Mouse (Mus musculus): Measurements from ENCODE around the gene Mrrf.
"Not testable (repeated sequence)": the region's sequence is repeated elsewhere in the genome, so short reads cannot be mapped to it uniquely, and the experiment has no call there.

Mrrf gene

GRCm38 (mm10) chr2:36135887-36136286 lies 302 bp upstream of the Mrrf start:
- DNase-seq: no peak

DNA sequence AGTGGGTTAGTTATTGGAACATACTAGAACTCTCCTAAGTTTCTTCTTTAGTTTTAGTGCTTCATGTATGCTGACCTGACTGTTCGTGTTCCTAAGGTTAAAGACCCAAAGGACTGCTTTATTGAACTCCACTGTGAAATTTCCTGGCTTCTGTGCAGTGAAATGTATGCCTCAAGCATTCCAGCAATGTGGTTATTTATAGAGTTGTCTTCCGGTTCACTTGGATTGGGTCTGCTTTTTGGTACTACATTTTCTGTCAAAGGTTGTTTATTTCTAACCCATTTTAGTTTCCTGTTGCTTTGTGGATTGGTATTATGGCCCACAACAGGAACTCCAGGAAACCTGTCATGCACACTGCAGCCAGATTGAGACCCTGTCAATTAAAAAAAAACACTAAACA lies 2.9 kb downstream of the Mrrf start:
- DNase-seq: no peak

DNA sequence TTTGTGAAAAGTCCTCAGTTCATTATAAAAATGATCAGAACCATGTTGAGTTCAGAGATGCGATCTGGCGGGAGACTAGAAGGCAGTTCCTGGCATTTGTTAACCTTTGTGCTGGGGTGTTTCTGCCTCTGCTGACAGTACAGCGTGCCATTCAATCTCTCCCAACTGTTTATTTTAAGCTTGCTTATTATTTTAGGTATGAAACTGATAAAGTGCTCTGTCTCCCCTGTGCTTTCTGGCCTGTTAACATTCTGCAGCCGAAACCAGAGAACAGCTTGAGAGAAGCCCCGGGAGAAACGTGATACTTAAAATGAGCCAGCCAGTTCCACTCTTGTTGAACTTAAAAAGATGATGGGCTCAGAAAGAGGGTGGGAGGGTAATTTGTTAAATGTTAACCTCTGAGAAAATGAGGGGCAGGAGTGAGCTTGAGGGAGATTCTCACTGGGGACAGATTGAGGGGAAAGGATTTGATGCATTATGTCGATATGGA lies 12.7 kb downstream of the Mrrf start:
- no peak for DNase-seq

DNA sequence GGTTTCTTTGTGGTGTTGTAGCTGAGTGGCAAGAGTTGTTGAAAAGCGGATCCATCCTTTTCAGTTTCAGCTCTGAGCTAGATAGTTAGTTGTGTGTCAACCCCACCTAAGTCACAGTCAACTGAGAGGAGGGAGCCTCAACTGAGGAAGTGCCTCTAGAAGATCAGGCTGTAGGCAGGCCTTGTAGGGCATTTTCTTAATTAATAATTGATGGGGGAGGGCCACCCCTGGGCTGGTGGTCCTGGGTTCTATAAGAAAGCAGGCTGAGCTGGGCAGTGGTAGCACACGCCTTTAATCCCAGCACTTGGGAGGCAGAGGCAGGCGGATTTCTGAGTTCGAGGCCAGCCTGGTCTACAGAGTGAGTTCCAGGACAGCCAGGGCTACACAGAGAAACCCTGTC lies 16.2 kb downstream of the Mrrf start:
- DNase-seq: not testable (repeated sequence)

- peak; percentile 43 for DNase-seq
Measured at GRCm38 (mm10) chr2:36157461-36157860, 21.3 kb downstream of the Mrrf start.

DNA sequence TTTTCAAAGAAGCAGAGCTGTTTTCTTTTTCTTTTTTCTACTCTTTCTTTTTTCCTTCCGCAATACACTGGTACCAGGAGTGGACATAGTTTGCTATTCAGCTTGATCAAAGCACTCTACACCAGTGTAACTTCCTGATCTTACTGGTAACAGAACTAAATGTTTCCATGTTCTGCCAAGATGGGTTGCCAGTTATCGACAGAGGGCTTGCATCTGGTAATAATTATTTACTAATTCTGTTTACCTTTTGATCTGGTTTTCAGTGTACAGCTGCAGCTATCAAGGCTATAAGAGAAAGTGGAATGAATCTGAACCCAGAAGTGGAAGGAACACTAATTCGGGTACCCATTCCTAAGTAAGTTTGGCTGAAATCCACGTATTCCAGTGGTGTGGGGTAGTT lies 23.1 kb downstream of the Mrrf start:
- DNase-seq: no peak

DNA sequence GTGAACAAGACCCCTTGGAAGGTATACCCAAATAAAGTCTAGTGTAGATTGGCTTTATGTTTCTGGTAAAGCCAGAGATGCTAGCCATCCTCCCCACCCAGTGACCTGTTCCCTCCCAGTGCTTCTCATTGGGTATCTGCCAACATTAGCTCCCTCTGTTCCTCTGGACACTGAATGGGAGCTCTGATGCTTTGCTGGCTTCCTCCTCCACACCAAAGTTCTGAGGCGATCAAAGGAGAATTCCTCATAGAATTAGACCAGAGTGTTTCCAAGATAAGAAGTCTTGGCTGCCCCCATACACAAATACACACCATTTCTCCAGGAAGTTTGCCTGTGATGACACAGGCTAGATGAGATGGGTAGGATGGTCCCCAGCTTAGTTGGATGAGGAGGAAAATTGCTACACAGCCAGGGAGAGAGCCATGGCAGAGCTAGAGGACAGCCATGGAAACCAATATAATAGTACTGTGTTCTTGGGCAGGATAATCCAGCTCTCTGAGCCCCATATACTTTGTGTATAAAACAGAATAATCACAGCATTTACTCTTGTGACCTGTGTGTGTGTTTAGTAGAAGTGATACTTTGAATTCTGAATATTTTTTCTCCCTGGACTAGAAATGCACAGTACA lies 31.9 kb downstream of the Mrrf start:
- DNase-seq: no peak

GRCm38 (mm10) chr2:36169176-36169575 lies 33.0 kb downstream of the Mrrf start:
- DNase-seq: no peak

DNA sequence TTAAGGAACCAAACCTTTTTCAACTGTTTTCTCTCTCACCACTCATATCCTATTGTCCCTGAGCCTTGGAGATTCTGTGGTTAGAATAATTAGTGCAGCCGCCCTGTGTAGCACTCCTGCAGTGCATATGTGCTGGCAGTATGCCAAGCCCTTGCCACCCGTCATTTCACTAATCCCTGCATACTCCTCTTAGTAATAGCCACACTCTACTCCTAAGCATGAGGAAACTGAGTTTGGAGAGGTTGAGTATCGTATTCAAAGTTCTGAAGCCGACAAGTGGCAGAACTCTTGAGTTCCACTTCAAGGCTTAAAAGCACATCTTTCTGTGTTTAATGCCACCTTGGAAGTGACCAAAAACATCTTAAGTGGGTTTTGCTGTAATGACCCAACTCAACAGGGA lies 35.9 kb downstream of the Mrrf start:
- no peak for DNase-seq

GRCm38 (mm10) chr2:36172574-36172973 lies 36.4 kb downstream of the Mrrf start:
- DNase-seq: no peak

GRCm38 (mm10) chr2:36179487-36179886 lies 43.3 kb downstream of the Mrrf start:
- DNase-seq: no peak

DNA sequence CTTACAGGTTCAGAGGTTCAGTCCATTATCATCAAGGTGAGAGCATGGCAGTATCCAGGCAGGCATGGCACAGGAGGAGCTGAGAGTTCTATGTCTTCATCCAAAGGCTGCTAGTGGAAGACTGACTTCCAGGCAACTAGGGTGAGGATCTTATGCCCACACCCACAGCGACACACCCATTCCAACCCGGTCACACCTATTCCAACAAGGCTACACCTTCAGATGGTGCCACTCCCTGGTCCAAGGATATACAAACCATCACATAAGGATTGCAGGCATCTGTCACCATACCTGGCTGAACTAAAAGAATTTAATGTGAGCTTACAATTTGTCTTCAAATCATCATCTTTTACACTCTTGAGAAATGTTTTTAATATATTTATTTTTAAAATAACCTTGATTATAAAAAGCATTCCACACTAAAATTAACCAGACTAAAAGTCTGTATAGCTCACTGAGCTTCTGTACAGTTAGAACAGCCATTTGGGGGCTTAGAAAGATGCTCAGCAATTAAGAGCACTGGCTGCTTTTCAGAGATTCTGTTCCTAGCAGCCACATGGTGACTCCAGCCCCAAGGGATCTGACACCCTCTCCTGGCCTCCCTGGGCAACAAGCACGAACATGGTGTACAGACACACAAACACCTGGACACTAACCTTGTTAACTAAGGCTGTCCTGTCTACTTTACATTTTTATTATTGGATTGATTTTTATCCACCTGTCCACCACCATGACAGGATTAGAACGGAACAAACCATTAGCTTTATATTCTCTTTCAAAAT lies 45.6 kb downstream of the Mrrf start:
- DNase-seq: not testable (repeated sequence)

GRCm38 (mm10) chr2:36183278-36183677 lies 47.1 kb downstream of the Mrrf start:
- DNase-seq: no peak

GRCm38 (mm10) chr2:36184192-36184591 lies 48.0 kb downstream of the Mrrf start:
- no peak for DNase-seq

DNA sequence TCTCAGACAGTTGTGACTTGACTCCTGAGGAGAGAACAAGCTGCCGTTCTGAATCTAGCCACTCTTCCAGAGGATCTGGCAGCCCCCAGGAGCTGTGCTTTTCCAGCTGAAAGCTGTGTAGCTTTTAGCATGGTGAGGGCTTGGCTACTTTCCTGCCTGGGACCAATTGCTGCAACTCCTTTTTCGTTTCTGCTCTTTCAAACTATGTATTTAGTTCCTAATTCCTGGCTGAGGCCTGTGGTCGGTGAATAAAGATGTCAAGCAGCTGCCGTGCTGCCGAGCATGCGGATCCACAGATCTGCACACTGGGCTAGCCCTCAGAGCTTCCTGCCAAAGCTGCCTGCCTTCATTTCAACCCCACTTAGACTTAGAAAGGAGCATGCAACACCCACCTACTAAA lies 48.7 kb downstream of the Mrrf start:
- no peak for DNase-seq

GRCm38 (mm10) chr2:36189200-36189599 lies 53.0 kb downstream of the Mrrf start:
- DNase-seq: not testable (repeated sequence)

DNA sequence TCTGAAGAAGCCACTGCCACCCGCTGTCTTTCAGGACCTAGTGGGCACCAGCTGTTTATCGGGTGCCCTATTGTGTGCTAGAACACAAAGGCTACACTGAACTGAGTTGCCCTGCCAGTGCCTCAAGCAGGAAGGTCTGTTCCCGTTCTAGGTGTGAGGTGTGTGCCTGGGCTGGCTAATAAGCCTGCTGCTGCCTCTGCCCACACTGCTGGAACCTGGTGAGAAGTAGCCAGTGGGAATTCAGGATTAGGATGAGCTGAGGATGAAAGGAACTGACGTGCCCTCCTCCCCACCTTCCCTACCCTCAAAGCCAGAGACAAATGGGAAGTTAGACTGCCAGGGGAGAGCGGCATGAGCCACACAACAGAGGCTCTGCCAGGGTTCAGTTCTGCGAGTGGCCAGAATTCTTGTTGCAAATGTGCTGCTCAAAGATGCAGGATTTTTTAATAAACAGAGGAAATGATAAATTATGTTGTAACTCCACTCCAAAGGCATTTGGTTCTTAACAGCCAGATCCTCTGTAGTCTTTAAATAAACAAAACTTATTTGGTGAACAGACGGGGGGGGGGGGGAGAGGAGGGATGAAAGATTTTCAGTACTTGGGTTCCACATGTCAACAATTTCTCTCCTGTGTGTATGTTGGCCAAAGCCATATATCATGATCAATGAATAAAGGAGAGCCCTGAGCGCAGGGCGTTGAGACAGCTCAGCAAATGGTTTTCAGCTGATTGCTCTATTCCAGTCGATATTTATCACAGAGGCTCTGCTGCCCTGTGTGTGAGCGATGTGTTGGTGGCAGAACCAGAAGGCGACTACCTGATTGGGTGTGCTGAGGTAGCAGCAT lies 55.1 kb downstream of the Mrrf start:
- DNase-seq: no peak

DNA sequence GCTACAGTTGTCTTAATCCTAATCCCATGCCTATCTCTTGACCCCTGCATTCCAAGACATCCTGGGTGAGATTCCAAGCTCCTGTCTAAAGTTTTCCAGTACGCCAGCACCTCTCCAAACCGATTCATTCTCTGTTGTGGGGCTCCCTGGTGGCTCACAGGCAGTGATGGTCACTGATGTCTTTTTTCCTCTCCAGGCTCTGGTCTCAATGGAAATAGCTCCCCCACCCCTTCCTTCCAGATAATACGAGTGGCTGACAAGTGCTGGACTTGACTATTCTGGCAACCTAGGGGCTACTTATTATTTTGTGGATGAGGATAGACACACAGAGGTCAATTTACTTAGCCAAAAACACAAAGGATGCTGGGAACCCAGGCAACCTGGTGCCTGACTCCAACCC lies 60.8 kb downstream of the Mrrf start:
- no peak for DNase-seq

- DNase-seq: no peak
Measured at GRCm38 (mm10) chr2:36197919-36198881, 62.0 kb downstream of the Mrrf start.

DNA sequence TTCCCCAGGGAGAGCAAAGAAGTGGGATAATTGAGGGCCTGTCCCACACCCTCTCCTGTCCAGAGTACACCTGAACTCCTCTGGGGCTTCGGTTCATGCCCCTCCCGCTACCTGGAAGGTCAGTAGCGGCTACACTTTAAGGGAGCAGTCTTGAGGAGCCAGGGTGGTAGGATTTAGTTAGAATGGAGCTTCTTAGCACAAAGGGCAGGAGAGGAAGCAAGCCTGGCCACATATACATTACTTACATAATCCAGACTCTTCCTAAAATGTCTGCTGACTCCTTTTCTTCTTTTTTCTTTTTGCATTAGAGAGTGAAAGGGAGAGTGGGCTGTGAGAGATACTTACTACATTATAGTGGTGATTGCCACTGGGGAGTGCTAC lies 62.7 kb downstream of the Mrrf start:
- no peak for DNase-seq

DNA sequence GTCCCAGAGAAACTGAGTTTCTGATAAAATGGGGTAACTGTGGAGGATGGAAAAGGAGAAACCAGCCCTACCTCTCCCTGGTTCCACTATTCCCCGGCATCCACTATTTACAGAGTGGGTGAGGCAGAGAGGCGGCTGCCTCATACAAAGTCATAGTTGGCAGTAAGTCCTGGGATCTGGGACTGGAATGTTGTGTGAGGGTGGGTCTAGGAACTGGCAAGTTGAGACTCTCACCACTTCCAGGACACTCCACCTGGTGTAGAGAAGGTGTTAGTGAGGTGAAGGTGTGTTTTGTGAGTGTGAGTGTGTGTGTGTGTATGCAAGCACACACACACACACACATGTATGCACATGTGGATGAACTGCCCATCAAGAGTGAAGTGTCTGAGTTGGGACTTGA lies 64.6 kb downstream of the Mrrf start:
- DNase-seq: no peak

All from thymus, postnatal 14 days (tissue).